Mouse (Mus musculus) liver, adult 2 months (tissue): ENCODE results near the gene Syngap1.

Experiments
- CTCF ChIP-seq: fragments of 200-500 bp; IDR thresholded peaks from 2 replicates; pipeline ENCODE4 v1.5.1; 2011; ENCODE audit warnings: low read depth, low read length, control low read depth
- POLR2A ChIP-seq: fragments of 200-500 bp; IDR thresholded peaks from 2 replicates; pipeline ENCODE4 v1.6.1; 2011; ENCODE audit warnings: low read length, control low read depth; ENCODE audit not compliant: insufficient read depth; ENCODE audit errors: extremely low read depth

DNA sequence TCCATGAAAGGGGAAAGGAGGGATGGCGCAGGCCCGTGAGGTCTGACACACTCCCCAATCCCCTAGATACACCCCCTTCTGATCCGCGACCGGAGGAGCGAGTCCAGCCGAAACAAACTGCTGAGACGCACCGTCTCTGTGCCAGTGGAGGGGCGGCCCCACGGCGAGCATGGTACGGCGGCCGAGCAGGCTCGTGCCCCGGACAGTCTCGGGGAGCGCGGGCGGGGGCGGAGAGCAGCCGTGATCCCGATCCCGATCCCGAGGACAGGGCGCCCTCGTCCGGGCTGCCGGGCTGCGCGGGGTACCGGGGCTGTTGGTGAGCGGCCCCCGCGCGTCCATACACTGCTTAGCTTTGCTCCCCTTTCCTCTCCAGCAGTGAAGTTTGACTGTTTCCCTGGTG is 5.5 kb downstream of the Syngap1 start:
- TF ChIP-seq CTCF: peak; percentile 51
- TF ChIP-seq POLR2A: 0 out of 2 replicates have a peak, but pooled peaks have one; percentile 33
